Mouse (Mus musculus) midbrain, embryonic 14.5 days (tissue): ENCODE measurements around the gene Srebf1. TPM values are rescaled to one million over a fixed set of nuclear protein-coding genes. Genes with fewer than 3 reads are reported as not detected.

ENCODE experiments used
- ATAC-seq: fragments of 200-750 bp; cut with Nextera tagmentation; 2 replicates; pipeline ENCODE4 v1.8.0; 2017; ENCODE audit warnings: moderate number of reproducible peaks, moderate library complexity; ENCODE audit not compliant: low FRiP score, low TSS enrichment
- DNase-seq: peaks from one replicate; pipeline ENCODE4 v3.0.0-alpha.2; 2015
- H3K27ac ChIP-seq: fragments of 300-500 bp; sonication (generic); replicated peaks from 2 replicates; pipeline ENCODE4 v1.5.1; 2014; ENCODE audit warnings: mild to moderate bottlenecking, low read depth, low read length, moderate library complexity
- H3K27me3 ChIP-seq: fragments of 300-500 bp; sonication (generic); 2 replicates; pipeline ENCODE4 v1.6.1; 2014; ENCODE audit warnings: low read length, control low read depth, mixed read lengths; ENCODE audit not compliant: control insufficient read depth, insufficient read depth
- H3K36me3 ChIP-seq: fragments of 300-500 bp; sonication (generic); 2 replicates; pipeline ENCODE4 v1.6.1; 2014; ENCODE audit warnings: low read length, control low read depth; ENCODE audit not compliant: control insufficient read depth, insufficient read depth
- H3K4me1 ChIP-seq: fragments of 300-500 bp; sonication (generic); 2 replicates; pipeline ENCODE4 v1.6.1; 2014; ENCODE audit warnings: mild to moderate bottlenecking, antibody characterized with exemption, low read length, control low read depth; ENCODE audit not compliant: control insufficient read depth, insufficient read depth
- H3K4me2 ChIP-seq: fragments of 300-500 bp; sonication (generic); 2 replicates; pipeline ENCODE4 v1.6.1; 2014; ENCODE audit warnings: mild to moderate bottlenecking, low read length, moderate library complexity
- H3K4me3 ChIP-seq: fragments of 300-500 bp; sonication (generic); replicated peaks from 2 replicates; pipeline ENCODE4 v1.5.1; 2014; ENCODE audit warnings: low read depth, low read length
- H3K9ac ChIP-seq: fragments of 300-500 bp; sonication (generic); replicated peaks from 2 replicates; pipeline ENCODE4 v1.6.1; 2014; ENCODE audit warnings: mild to moderate bottlenecking, low read length, moderate library complexity
- H3K9me3 ChIP-seq: fragments of 300-500 bp; sonication (generic); 2 replicates; pipeline ENCODE4 v1.6.1; 2016; ENCODE audit warnings: low read length, control low read depth, mixed read lengths; ENCODE audit not compliant: control insufficient read depth
- whole genome bisulfite sequencing: fragments of 180-500 bp; shearing (Covaris S2); extraction: QIAGEN DNeasy Blood & Tissue Kit; methylation state at CpG from one replicate; pipeline ENCODE4 v1.1.7; 2014; 5-methylcytosine and 5-hydroxymethylcytosine counted together
- polyA plus RNA-seq: library from polyadenylated mRNA; unstranded; fragments of >200 nt; fragmentation: Nextera tagmentation; extraction: Ambion mirVana; gene quantifications from 2 replicates; pipeline ENCODE4 v1.2.1, GENCODE M21; 2014

Gene Srebf1
- polyA plus RNA-seq, 1 experiment from 2014 or later = 34.5 TPM

GRCm38 (mm10) chr11:60219609-60220008 is 2.8 kb downstream of the Srebf1 start:
- Histone ChIP-seq H3K9me3 (no peaks in the 10 kb centered on the region), H3K4me3 (peak overlapping the region; percentile 58), H3K9ac (peak overlapping the region; percentile 57), H3K27ac (no peak overlapping the region), H3K36me3 (no peaks in the 10 kb centered on the region), H3K4me2 (peak overlapping the region; percentile 68), H3K4me1 (peaks cover 10% of the 10 kb centered on the region), H3K27me3 (no peaks in the 10 kb centered on the region)
- 49% methylated on average over 8 of the region's 8 CpGs for WGBS
- ATAC-seq (no peak), DNase-seq (no peak)

- 93% methylated on average over 7 of the region's 7 CpGs for WGBS
- ATAC-seq (no peak), DNase-seq (no peak)
- Histone ChIP-seq H3K4me1 (peaks cover 4% of the 10 kb centered on the region; the same call in 1 of the 2 replicates), H3K9me3 (no peaks in the 10 kb centered on the region), H3K36me3 (no peaks in the 10 kb centered on the region), H3K4me3 (no peak overlapping the region), H3K27me3 (no peaks in the 10 kb centered on the region), H3K4me2 (no peak overlapping the region), H3K9ac (no peak overlapping the region), H3K27ac (no peak overlapping the region)
Observed at GRCm38 (mm10) chr11:60217467-60217866, 4.9 kb downstream of the Srebf1 start.

GRCm38 (mm10) chr11:60216671-60217070 is 5.7 kb downstream of the Srebf1 start:
- Histone ChIP-seq H3K36me3 (no peaks in the 10 kb centered on the region), H3K4me1 (peaks cover 3% of the 10 kb centered on the region; the same call in 1 of the 2 replicates), H3K9ac (no peak overlapping the region), H3K27ac (no peak overlapping the region), H3K4me2 (no peak overlapping the region), H3K4me3 (no peak overlapping the region), H3K27me3 (no peaks in the 10 kb centered on the region), H3K9me3 (no peaks in the 10 kb centered on the region)
- 89% methylated on average over 1 of the region's 1 CpGs for WGBS
- DNase-seq (no peak), ATAC-seq (no peak)

- Histone ChIP-seq H3K27me3 (no peaks in the 10 kb centered on the region), H3K9ac (no peak overlapping the region), H3K4me3 (no peak overlapping the region), H3K27ac (no peak overlapping the region), H3K9me3 (no peaks in the 10 kb centered on the region), H3K36me3 (no peaks in the 10 kb centered on the region), H3K4me2 (no peak overlapping the region), H3K4me1 (peaks cover 28% of the 10 kb centered on the region)
- ATAC-seq = no peak
- WGBS = 70% methylated on average over 6 of the region's 6 CpGs
- no peak for DNase-seq
Observed at GRCm38 (mm10) chr11:60213266-60213665, 9.1 kb downstream of the Srebf1 start.

DNA sequence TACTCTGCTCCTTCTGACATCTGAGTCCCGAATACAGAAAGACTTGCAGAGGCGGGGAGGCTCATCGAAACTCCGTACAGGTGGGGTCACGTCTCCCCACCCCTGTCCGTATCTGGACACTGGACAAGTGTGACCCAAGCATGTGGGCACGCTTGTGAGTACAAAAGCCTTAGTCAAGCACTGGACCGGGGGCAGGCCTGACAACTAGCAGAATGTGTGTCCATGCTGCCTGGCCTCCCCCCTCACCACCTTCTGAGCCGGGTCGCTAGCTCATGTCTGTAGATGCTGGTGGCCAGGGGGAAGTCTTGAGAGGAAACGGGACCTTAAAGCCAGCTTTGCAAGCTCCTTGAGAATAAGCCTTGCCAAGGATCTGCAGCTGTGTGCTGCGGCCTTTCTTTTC is 10.6 kb downstream of the Srebf1 start:
- WGBS = 57% methylated on average over 12 of the region's 12 CpGs
- H3K27ac ChIP-seq = no peak overlapping the region
- no peak overlapping the region for H3K4me2 ChIP-seq
- no peak overlapping the region for H3K4me3 ChIP-seq
- peaks cover 34% of the 10 kb centered on the region for H3K4me1 ChIP-seq
- H3K27me3 ChIP-seq = no peaks in the 10 kb centered on the region
- 0 out of 2 replicates have a peak, but pooled peaks cover under 1% of the 10 kb centered on the region for H3K36me3 ChIP-seq
- DNase-seq (no peak), ATAC-seq (no peak)
- no peak overlapping the region for H3K9ac ChIP-seq
- H3K9me3 ChIP-seq = no peaks in the 10 kb centered on the region

DNA sequence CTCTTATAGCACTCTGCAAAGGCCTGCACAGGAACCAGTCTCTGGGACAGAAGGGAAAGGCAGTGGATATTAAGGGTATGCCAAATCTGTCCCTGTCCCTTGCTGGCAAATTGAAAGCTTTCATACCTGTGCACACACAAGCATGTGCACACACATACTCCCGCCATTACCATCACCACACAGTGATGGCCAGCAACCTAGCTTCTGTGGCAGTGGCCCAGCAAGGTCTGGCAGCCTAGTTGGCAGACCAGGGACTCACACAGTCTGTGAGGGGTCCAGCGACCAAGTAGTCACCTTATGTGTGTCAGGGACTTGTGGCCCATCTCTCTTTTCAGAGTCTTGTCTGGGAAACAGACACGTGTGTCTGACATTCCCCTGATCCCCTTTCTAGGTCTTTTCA is 11.2 kb downstream of the Srebf1 start:
- H3K9ac ChIP-seq = peak overlapping the region; percentile 32; the same call in 1 of the 2 replicates
- H3K36me3 ChIP-seq = peaks cover 7% of the 10 kb centered on the region
- ATAC-seq (no peak), DNase-seq (no peak)
- peaks cover 36% of the 10 kb centered on the region for H3K4me1 ChIP-seq
- H3K27me3 ChIP-seq = no peaks in the 10 kb centered on the region
- 60% methylated on average over 3 of the region's 3 CpGs for WGBS
- peak overlapping the region; percentile 35; the same call in 1 of the 2 replicates for H3K4me3 ChIP-seq
- H3K9me3 ChIP-seq = no peaks in the 10 kb centered on the region
- H3K4me2 ChIP-seq = no peak overlapping the region
- 0 out of 2 replicates have a peak overlapping the region, but pooled peaks have one; percentile 8 for H3K27ac ChIP-seq

DNA sequence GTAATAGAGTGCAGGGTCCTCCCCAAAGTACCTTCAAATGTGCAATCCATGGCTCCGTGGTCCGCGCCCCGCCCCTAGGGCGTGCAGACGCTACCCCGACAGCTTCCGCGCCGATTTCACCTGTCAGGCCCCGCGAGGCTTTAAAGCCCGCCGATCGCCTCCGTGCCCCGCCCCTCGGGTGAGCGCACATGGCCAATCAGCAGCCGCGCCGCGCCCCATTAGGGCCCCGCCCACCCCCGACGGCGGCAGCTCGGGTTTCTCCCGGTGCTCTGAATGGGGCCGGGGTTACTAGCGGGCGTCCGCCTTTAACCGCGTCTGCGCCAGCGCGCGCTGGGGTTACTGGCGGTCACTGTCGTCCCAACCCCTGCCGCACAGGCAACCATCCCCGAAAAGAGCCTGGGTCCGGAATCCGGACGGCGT is 12.1 kb downstream of the Srebf1 start:
- Histone ChIP-seq H3K4me2 (peak overlapping the region; percentile 58), H3K4me3 (peak overlapping the region; percentile 35), H3K27ac (peak overlapping the region; percentile 77), H3K4me1 (peaks cover 36% of the 10 kb centered on the region), H3K36me3 (peaks cover 15% of the 10 kb centered on the region), H3K9me3 (no peaks in the 10 kb centered on the region), H3K27me3 (no peaks in the 10 kb centered on the region), H3K9ac (peak overlapping the region; percentile 32)
- under 1% methylated on average over 47 of the region's 47 CpGs for WGBS
- ATAC-seq (peak; percentile 83), DNase-seq (peak; percentile 95)

DNA sequence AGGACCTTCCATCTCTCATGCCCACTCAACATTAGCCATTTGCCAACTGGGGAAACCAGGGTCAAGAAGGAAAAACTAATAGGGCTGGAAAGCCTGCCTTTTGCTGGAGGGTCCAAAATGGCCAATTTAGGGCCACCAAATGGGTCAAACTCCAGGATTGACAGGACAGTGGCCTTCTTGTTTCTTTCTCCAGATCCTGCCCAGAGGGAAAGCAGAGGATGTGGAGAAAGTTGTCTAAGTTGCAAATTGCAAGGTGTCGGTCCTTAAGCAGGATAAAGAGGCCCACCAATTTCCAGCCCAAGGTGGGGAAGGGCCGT is 12.5 kb downstream of the Srebf1 start:
- H3K4me3 ChIP-seq = peak overlapping the region; percentile 35
- no peak for ATAC-seq
- H3K4me1 ChIP-seq = peaks cover 36% of the 10 kb centered on the region
- H3K9ac ChIP-seq = peak overlapping the region; percentile 32
- peak overlapping the region; percentile 77 for H3K27ac ChIP-seq
- WGBS = 1% methylated on average over 2 of the region's 2 CpGs
- peak overlapping the region; percentile 58 for H3K4me2 ChIP-seq
- no peaks in the 10 kb centered on the region for H3K27me3 ChIP-seq
- no peaks in the 10 kb centered on the region for H3K9me3 ChIP-seq
- no peak for DNase-seq
- peaks cover 19% of the 10 kb centered on the region for H3K36me3 ChIP-seq

DNA sequence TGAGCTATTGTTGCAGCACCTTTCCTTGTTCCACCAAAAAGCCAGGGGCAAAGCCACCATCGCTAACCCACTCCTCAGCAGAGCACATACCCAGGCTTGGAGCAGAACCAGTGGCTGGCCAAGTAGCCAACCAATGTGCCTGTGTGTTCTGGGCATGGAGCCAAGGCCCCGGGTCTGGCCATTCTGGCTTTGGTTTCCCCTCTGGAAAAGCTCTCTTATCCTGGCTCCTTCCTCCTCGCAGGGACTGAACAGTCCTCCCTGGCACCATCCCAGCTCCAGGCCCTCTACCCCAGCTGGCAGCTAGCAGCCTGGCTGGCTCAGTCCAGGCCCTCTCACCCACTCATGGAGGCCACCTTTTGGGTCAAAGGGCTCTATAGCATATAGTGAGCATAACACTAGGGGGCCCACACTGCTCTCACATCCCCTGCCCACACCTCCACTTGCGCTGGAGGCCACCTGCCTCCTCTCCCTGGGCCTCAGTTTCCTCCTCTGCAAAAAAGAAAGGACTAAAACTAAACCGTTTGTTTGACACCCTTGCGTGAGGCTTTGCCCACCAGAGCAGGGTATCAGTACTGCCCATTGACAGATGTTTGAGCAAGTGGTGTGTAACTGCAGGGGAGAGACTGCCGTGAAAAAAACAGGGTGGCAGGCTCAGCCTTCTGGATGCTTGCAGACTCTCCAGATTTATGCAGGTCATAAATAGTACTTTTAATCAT is 13.0 kb downstream of the Srebf1 start:
- Histone ChIP-seq H3K9ac (peak overlapping the region; percentile 32), H3K4me3 (peak overlapping the region; percentile 35), H3K27ac (peak overlapping the region; percentile 77), H3K4me2 (peak overlapping the region; percentile 58), H3K27me3 (no peaks in the 10 kb centered on the region), H3K36me3 (peaks cover 21% of the 10 kb centered on the region), H3K9me3 (no peaks in the 10 kb centered on the region), H3K4me1 (peaks cover 36% of the 10 kb centered on the region)
- ATAC-seq (peak; percentile 55), DNase-seq (peak; percentile 87)
- WGBS = 38% methylated on average over 7 of the region's 7 CpGs
